Mouse (Mus musculus): ENCODE measurements around the gene Hbs1l. TPM values are rescaled to one million over a fixed set of nuclear protein-coding genes. Genes with fewer than 3 reads are reported as not detected.

Gene Hbs1l
- polyA plus RNA-seq, 1 experiment from 2014 or later = 104 TPM

DNA sequence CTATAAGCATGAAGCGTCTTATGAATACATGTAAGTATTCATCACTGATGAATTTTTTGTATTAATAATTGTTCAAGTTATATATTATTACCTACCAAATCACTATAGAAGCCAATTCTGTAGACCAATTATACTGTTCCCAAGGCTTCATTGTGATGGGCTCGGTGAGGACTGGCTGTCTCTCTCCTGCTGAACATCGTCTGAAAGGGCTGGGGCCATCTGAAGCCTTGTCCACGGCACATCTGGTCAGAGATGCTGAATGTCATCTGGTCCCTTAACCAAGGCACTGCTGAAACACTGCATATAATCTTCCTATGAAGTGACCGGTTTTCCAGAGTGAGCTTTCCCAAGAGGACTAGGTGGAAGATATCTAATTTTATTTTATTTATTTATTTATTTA lies 24.9 kb upstream of the Hbs1l start:
- whole genome bisulfite sequencing = 84% methylated on average over 5 of the region's 5 CpGs
- Histone ChIP-seq H3K27ac (no peak overlapping the region), H3K9me3 (no peaks in the 10 kb centered on the region), H3K4me1 (replicated peaks) (no peaks in the 10 kb centered on the region), H3K27me3 (no peaks in the 10 kb centered on the region), H3K4me3 (replicated peaks) (no peak overlapping the region), H3K4me2 (replicated peaks) (no peak overlapping the region), H3K36me3 (no peaks in the 10 kb centered on the region), H3K9ac (replicated peaks) (no peak overlapping the region)
- no peak for ATAC-seq

GRCm38 (mm10) chr10:21271310-21271709 lies 24.5 kb upstream of the Hbs1l start:
- Histone ChIP-seq H3K9ac (replicated peaks) (no peak overlapping the region), H3K4me2 (replicated peaks) (no peak overlapping the region), H3K9me3 (no peaks in the 10 kb centered on the region), H3K27me3 (no peaks in the 10 kb centered on the region), H3K36me3 (no peaks in the 10 kb centered on the region), H3K27ac (no peak overlapping the region), H3K4me3 (replicated peaks) (no peak overlapping the region), H3K4me1 (replicated peaks) (no peaks in the 10 kb centered on the region)
- no peak for ATAC-seq
- WGBS = 95% methylated on average over 2 of the region's 2 CpGs

DNA sequence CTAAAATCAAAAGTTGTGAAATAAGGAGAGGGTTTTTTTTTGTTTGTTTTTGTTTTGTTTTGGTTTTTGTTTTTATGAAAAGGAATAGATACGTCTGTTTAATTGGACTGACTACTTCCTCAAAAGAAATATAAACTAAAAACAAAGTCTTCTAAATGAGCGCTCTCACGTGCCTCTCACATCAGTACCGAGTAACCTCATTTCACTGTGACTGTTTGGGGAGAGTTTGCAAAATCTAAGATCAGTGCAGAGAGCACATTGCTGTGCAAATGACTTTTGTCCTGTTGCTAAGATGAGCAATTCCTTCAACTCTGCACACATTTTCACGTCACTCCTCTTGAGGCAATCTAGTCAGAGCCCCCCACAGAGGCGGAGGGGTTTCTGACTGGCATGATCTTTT lies 24.0 kb upstream of the Hbs1l start:
- no peak overlapping the region for H3K9ac ChIP-seq (replicated peaks)
- H3K36me3 ChIP-seq = no peaks in the 10 kb centered on the region
- no peaks in the 10 kb centered on the region for H3K4me1 ChIP-seq (replicated peaks)
- no peak overlapping the region for H3K4me2 ChIP-seq (replicated peaks)
- ATAC-seq = no peak
- H3K27me3 ChIP-seq = no peaks in the 10 kb centered on the region
- 65% methylated on average over 6 of the region's 6 CpGs for WGBS
- H3K9me3 ChIP-seq = no peaks in the 10 kb centered on the region
- H3K4me3 ChIP-seq (replicated peaks) = no peak overlapping the region
- no peak overlapping the region for H3K27ac ChIP-seq

- Histone ChIP-seq H3K27me3 (no peaks in the 10 kb centered on the region), H3K27ac (no peak overlapping the region), H3K4me2 (replicated peaks) (no peak overlapping the region), H3K9me3 (no peaks in the 10 kb centered on the region), H3K9ac (replicated peaks) (no peak overlapping the region), H3K36me3 (no peaks in the 10 kb centered on the region), H3K4me1 (replicated peaks) (0 out of 2 replicates have a peak, but pooled peaks cover 8% of the 10 kb centered on the region), H3K4me3 (replicated peaks) (no peak overlapping the region)
- whole genome bisulfite sequencing = 29% methylated on average over 10 of the region's 10 CpGs
- ATAC-seq = no peak
Observed at GRCm38 (mm10) chr10:21287243-21288127, 8.3 kb upstream of the Hbs1l start.

DNA sequence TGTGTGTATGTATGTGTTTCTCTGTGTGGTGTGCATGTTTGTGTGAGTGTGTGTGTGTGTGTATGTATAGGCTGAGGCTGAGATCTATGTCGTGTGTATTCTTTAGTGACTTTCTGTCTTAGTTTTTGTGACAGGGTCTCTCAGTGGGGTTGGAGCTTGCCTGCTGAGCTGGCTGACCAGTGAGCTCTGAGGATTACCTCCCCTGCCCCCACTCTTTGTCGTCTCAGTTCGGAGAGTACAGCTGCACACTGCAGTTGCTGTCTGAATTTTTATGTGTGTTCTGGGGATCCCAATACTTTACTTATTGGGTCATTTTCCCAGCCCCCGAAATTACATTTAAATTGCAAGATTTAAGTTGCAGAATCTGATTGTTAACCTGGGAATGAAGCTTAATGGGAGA lies 4.6 kb upstream of the Hbs1l start:
- H3K27ac ChIP-seq = no peak overlapping the region
- H3K4me3 ChIP-seq (replicated peaks) = no peak overlapping the region
- H3K36me3 ChIP-seq = no peaks in the 10 kb centered on the region
- H3K9ac ChIP-seq (replicated peaks) = no peak overlapping the region
- 0 out of 2 replicates have a peak, but pooled peaks cover 11% of the 10 kb centered on the region for H3K4me1 ChIP-seq (replicated peaks)
- 14% methylated on average over 4 of the region's 4 CpGs for WGBS
- no peaks in the 10 kb centered on the region for H3K9me3 ChIP-seq
- no peak for ATAC-seq
- H3K27me3 ChIP-seq = no peaks in the 10 kb centered on the region
- no peak overlapping the region for H3K4me2 ChIP-seq (replicated peaks)

GRCm38 (mm10) chr10:21294217-21294616 lies 1.6 kb upstream of the Hbs1l start:
- no peaks in the 10 kb centered on the region for H3K9me3 ChIP-seq
- no peaks in the 10 kb centered on the region for H3K36me3 ChIP-seq
- ATAC-seq = no peak
- H3K27ac ChIP-seq = no peak overlapping the region
- no peak overlapping the region for H3K4me3 ChIP-seq (replicated peaks)
- H3K27me3 ChIP-seq = no peaks in the 10 kb centered on the region
- no peak overlapping the region for H3K4me2 ChIP-seq (replicated peaks)
- 93% methylated on average over 2 of the region's 2 CpGs for WGBS
- peaks cover 23% of the 10 kb centered on the region for H3K4me1 ChIP-seq (replicated peaks)
- no peak overlapping the region for H3K9ac ChIP-seq (replicated peaks)

- peak; percentile 61 for ATAC-seq
- Histone ChIP-seq H3K4me3 (replicated peaks) (peak overlapping the region; percentile 99), H3K4me1 (replicated peaks) (peaks cover 23% of the 10 kb centered on the region), H3K9ac (replicated peaks) (0 out of 2 replicates have a peak overlapping the region, but pooled peaks have one; percentile 7), H3K9me3 (no peaks in the 10 kb centered on the region), H3K36me3 (peaks cover 8% of the 10 kb centered on the region), H3K4me2 (replicated peaks) (peak overlapping the region; percentile 47), H3K27ac (no peak overlapping the region), H3K27me3 (no peaks in the 10 kb centered on the region)
- WGBS = 52% methylated on average over 4 of the region's 4 CpGs
Observed at GRCm38 (mm10) chr10:21295397-21295758, 401 bp upstream of the Hbs1l start.

DNA sequence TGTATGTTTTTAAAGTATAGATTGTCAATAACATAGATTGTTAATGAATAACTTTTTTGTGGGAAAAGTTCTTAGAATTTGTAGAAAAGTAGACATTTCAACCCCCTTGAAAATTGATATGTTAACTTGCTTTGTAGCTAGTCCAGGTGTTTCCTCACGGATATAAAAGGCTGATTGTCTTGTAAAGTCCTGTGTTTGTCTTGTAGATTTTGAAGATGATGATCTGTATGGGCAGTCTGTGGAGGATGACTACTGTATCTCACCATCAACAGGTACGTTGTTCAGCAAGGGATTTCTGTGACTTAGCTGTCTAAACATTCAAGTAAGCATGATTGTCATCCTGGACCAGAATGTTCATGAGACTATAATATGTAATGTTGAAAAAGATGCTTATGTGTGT lies 3.2 kb downstream of the Hbs1l start:
- no peak overlapping the region for H3K4me2 ChIP-seq (replicated peaks)
- peaks cover 20% of the 10 kb centered on the region for H3K4me1 ChIP-seq (replicated peaks)
- H3K27ac ChIP-seq = no peak overlapping the region
- no peak overlapping the region for H3K9ac ChIP-seq (replicated peaks)
- WGBS = 93% methylated on average over 2 of the region's 2 CpGs
- no peaks in the 10 kb centered on the region for H3K9me3 ChIP-seq
- no peak for ATAC-seq
- peaks cover 37% of the 10 kb centered on the region for H3K36me3 ChIP-seq
- H3K4me3 ChIP-seq (replicated peaks) = no peak overlapping the region
- H3K27me3 ChIP-seq = no peaks in the 10 kb centered on the region

- Histone ChIP-seq H3K9me3 (no peaks in the 10 kb centered on the region), H3K4me3 (replicated peaks) (no peak overlapping the region), H3K27ac (no peak overlapping the region), H3K9ac (replicated peaks) (no peak overlapping the region), H3K4me2 (replicated peaks) (no peak overlapping the region), H3K27me3 (no peaks in the 10 kb centered on the region), H3K4me1 (replicated peaks) (peaks cover 14% of the 10 kb centered on the region), H3K36me3 (peaks cover 60% of the 10 kb centered on the region)
- 95% methylated on average over 7 of the region's 7 CpGs for WGBS
- no peak for ATAC-seq
Observed at GRCm38 (mm10) chr10:21301822-21302221, 6.0 kb downstream of the Hbs1l start.

DNA sequence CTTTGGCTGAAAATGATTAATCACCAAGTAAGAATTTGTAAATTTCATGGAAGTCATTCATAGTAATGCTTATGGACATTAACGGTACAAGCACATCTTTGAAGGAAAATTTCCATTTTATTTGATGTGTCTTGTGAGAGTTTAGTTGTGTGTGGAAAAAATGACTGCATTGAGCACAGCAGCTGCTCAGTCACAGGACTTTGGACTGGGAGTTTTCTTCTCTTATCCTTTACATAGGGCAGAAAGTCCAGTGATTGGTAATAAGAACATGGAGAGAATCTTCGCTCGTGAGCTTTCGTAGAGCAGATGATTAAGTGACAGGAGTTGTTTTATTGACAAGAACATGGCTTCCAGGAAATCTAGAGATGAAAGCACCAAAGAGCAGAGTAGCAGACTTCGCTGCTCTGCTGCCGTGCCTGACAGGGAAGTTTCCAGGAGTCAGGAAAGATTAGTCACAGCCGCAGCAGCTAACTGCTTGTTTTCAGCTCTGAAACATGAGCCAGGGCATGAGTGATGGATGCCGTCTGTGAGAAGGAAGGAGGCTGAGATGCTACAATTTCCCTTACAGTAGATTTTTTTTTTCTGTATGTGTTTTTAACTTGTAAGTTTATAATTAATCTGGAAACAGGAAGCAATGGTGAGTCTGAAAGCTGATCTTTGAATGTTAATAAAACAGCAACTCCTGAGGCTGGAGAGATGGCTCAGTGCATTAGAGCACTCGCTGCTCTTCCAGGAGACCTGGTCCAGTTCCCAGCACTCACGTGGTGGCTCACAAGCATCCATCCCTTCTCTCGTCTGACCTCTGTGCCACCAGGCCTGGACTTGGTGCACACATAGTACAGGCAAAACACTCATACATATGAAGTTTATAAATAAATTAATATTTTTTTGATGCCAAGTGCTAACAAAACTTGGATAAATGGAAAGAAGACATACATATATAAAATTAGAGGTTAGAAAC lies 9.2 kb downstream of the Hbs1l start:
- H3K27me3 ChIP-seq = no peaks in the 10 kb centered on the region
- H3K36me3 ChIP-seq = peaks cover 64% of the 10 kb centered on the region
- H3K4me1 ChIP-seq (replicated peaks) = no peaks in the 10 kb centered on the region
- H3K9ac ChIP-seq (replicated peaks) = no peak overlapping the region
- no peak overlapping the region for H3K27ac ChIP-seq
- no peak overlapping the region for H3K4me2 ChIP-seq (replicated peaks)
- 88% methylated on average over 11 of the region's 11 CpGs for WGBS
- no peaks in the 10 kb centered on the region for H3K9me3 ChIP-seq
- no peak overlapping the region for H3K4me3 ChIP-seq (replicated peaks)
- no peak for ATAC-seq

DNA sequence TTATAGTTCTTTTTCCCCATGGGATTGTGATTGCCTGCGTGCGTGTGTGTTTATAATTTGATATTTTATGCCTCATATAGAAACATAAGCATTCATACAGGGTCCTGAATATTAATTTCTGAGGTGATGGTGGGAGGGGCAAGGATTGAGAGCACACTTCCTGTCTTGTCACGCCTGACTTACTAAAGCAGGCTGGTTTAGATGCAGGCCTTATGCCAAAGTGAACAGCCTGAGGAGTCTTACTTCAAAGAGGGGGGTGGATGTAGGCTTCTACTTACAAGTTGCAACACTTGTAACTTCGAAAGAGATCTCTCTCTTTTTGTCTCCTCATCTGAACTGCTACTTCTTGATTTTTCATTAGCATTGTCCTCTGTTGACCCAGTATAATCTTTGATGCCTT lies 18.0 kb downstream of the Hbs1l start:
- H3K9me3 ChIP-seq = no peaks in the 10 kb centered on the region
- no peak for ATAC-seq
- WGBS = 78% methylated on average over 4 of the region's 4 CpGs
- no peak overlapping the region for H3K4me2 ChIP-seq (replicated peaks)
- H3K36me3 ChIP-seq = peaks cover 8% of the 10 kb centered on the region; the same call in 1 of the 2 replicates
- no peak overlapping the region for H3K4me3 ChIP-seq (replicated peaks)
- H3K9ac ChIP-seq (replicated peaks) = no peak overlapping the region
- H3K27ac ChIP-seq = no peak overlapping the region
- H3K4me1 ChIP-seq (replicated peaks) = no peaks in the 10 kb centered on the region
- no peaks in the 10 kb centered on the region for H3K27me3 ChIP-seq

DNA sequence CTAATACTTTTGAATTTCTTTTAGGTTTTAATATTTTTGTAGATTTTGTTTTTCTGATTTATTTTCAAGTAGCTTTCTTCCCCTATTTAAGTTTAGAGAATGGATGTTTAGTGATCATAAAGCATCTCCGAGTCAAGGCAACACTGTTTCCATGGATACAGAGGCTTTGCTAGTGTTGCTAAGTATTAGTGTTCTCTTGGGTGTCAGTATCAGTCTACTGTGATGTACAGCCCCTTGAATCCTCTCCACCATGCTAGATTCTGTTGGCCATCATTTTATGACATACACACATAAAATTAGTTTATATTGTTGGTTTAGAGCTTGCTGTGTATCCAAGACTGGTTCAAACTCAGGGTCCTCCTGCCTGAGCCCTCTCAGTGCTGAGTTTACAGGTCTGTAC lies 20.3 kb downstream of the Hbs1l start:
- no peak overlapping the region for H3K27ac ChIP-seq
- no peaks in the 10 kb centered on the region for H3K9me3 ChIP-seq
- H3K36me3 ChIP-seq = peaks cover 12% of the 10 kb centered on the region
- WGBS = 78% methylated on average over 1 of the region's 1 CpGs
- H3K4me2 ChIP-seq (replicated peaks) = no peak overlapping the region
- no peak overlapping the region for H3K9ac ChIP-seq (replicated peaks)
- no peaks in the 10 kb centered on the region for H3K27me3 ChIP-seq
- ATAC-seq = no peak
- no peak overlapping the region for H3K4me3 ChIP-seq (replicated peaks)
- no peaks in the 10 kb centered on the region for H3K4me1 ChIP-seq (replicated peaks)
